Mouse (Mus musculus) limb, embryonic 13.5 days (tissue): ENCODE results near the gene Fam3a. TPM values are rescaled to one million over a fixed set of nuclear protein-coding genes. Genes with fewer than 3 reads are reported as not detected.
"Not testable (repeated sequence)": the region's sequence is repeated elsewhere in the genome, so short reads cannot be mapped to it uniquely, and the experiment has no call there.

Experiments
- ATAC-seq: fragments of 200-750 bp; cut with Nextera tagmentation; 2 replicates; pipeline ENCODE4 v1.8.0; 2017; ENCODE audit warnings: low read depth, moderate number of reproducible peaks, moderate TSS enrichment; ENCODE audit not compliant: low FRiP score
- H3K27ac ChIP-seq: fragments of 300-500 bp; sonication (generic); 2 replicates; pipeline ENCODE4 v1.5.1; 2015; ENCODE audit warnings: inconsistent platforms, mild to moderate bottlenecking, moderate library complexity
- H3K27me3 ChIP-seq: fragments of 300-500 bp; sonication (generic); 2 replicates; pipeline ENCODE4 v1.6.1; 2015; ENCODE audit warnings: mild to moderate bottlenecking, inconsistent platforms
- H3K36me3 ChIP-seq: fragments of 300-500 bp; sonication (generic); 2 replicates; pipeline ENCODE4 v1.6.1; 2015; ENCODE audit warnings: inconsistent platforms, mild to moderate bottlenecking, moderate library complexity
- H3K4me1 ChIP-seq: fragments of 300-500 bp; sonication (generic); 2 replicates; pipeline ENCODE4 v1.6.1; 2015; ENCODE audit warnings: inconsistent platforms
- H3K4me2 ChIP-seq: fragments of 300-500 bp; sonication (generic); replicated peaks from 2 replicates; pipeline ENCODE4 v1.6.1; 2015; ENCODE audit warnings: inconsistent platforms, mild to moderate bottlenecking, moderate library complexity
- H3K4me3 ChIP-seq: fragments of 300-500 bp; sonication (generic); 2 replicates; pipeline ENCODE4 v1.5.1; 2015; ENCODE audit warnings: moderate library complexity, mild to moderate bottlenecking, inconsistent platforms
- H3K9ac ChIP-seq: fragments of 300-500 bp; sonication (generic); 2 replicates; pipeline ENCODE4 v1.6.1; 2015; ENCODE audit warnings: mild to moderate bottlenecking, inconsistent platforms
- H3K9me3 ChIP-seq: fragments of 300-500 bp; sonication (generic); 2 replicates; pipeline ENCODE4 v1.6.1; 2016; ENCODE audit warnings: inconsistent platforms
- WGBS: fragments of 180-500 bp; shearing (Covaris S2); methylation state at CpG from one replicate; pipeline ENCODE4 v1.1.7; 2015; 5-methylcytosine and 5-hydroxymethylcytosine counted together
- polyA plus RNA-seq: library from polyadenylated mRNA; unstranded; fragments of >200 nt; fragmentation: Nextera tagmentation; extraction: Ambion mirVana; gene quantifications from 2 replicates; pipeline ENCODE4 v1.2.1, GENCODE M21; 2015

Gene Fam3a
- polyA plus RNA-seq, 1 experiment from 2014 or later = 42.3 TPM

GRCm38 (mm10) chrX:74388153-74388552 lies 4.9 kb downstream of the Fam3a start:
- ATAC-seq = no peak
- no peak overlapping the region for H3K4me2 ChIP-seq
- H3K4me1 ChIP-seq = peaks cover 6% of the 10 kb centered on the region; the same call in 1 of the 2 replicates
- H3K9me3 ChIP-seq = no peaks in the 10 kb centered on the region
- H3K4me3 ChIP-seq = no peak overlapping the region
- no peaks in the 10 kb centered on the region for H3K27me3 ChIP-seq
- no peak overlapping the region for H3K9ac ChIP-seq
- no peak overlapping the region for H3K27ac ChIP-seq
- peaks cover 34% of the 10 kb centered on the region for H3K36me3 ChIP-seq

- no peaks in the 10 kb centered on the region for H3K9me3 ChIP-seq
- no peaks in the 10 kb centered on the region for H3K4me1 ChIP-seq
- H3K36me3 ChIP-seq = peaks cover 31% of the 10 kb centered on the region
- 56% methylated on average over 2 of the region's 2 CpGs for WGBS
- no peak for ATAC-seq
- H3K27ac ChIP-seq = no peak overlapping the region
- H3K9ac ChIP-seq = no peak overlapping the region
- no peak overlapping the region for H3K4me3 ChIP-seq
- no peaks in the 10 kb centered on the region for H3K27me3 ChIP-seq
- H3K4me2 ChIP-seq = no peak overlapping the region
Observed at GRCm38 (mm10) chrX:74384451-74384850, 8.6 kb downstream of the Fam3a start.

GRCm38 (mm10) chrX:74372888-74373549 lies 20.1 kb downstream of the Fam3a start, which contains the start of the genes Ubl4a and Slc10a3:
TSS of gene Ubl4a (minus strand) at chrX:74373218.
TSS of gene Slc10a3 (minus strand) at chrX:74373349.
- no peaks in the 10 kb centered on the region for H3K27me3 ChIP-seq
- ATAC-seq = peak; percentile 94
- 21% methylated on average over 32 of the region's 32 CpGs for WGBS
- peak within 1 kb of the TSS; percentile 64 for H3K4me2 ChIP-seq
- peaks cover 6% of the 10 kb centered on the region; the same call in 1 of the 2 replicates for H3K4me1 ChIP-seq
- H3K4me3 ChIP-seq = peak within 1 kb of the TSS; percentile 48
- H3K27ac ChIP-seq = no peak within 1 kb of the TSS
- no peaks in the 10 kb centered on the region for H3K9me3 ChIP-seq
- H3K36me3 ChIP-seq = peaks cover 9% of the 10 kb centered on the region; the same call in 1 of the 2 replicates
- peak within 1 kb of the TSS; percentile 66 for H3K9ac ChIP-seq

GRCm38 (mm10) chrX:74368209-74368909 lies 24.7 kb downstream of the Fam3a start:
- H3K4me3 ChIP-seq = peak overlapping the region; percentile 61
- H3K27ac ChIP-seq = peak overlapping the region; percentile 75
- 23% methylated on average over 31 of the region's 49 CpGs for WGBS
- peak; percentile 75 for ATAC-seq
- H3K4me2 ChIP-seq = peak overlapping the region; percentile 70
- H3K36me3 ChIP-seq = peaks cover 12% of the 10 kb centered on the region; the same call in 1 of the 2 replicates
- H3K9me3 ChIP-seq = no peaks in the 10 kb centered on the region
- peaks cover 12% of the 10 kb centered on the region for H3K4me1 ChIP-seq
- peak overlapping the region; percentile 81 for H3K9ac ChIP-seq
- H3K27me3 ChIP-seq = no peaks in the 10 kb centered on the region

GRCm38 (mm10) chrX:74367512-74367911 lies 25.6 kb downstream of the Fam3a start:
- Histone ChIP-seq H3K36me3 (peaks cover 12% of the 10 kb centered on the region; the same call in 1 of the 2 replicates), H3K9ac (peak overlapping the region; percentile 81), H3K4me2 (peak overlapping the region; percentile 70), H3K4me1 (peaks cover 11% of the 10 kb centered on the region), H3K4me3 (peak overlapping the region; percentile 61), H3K27ac (no peak overlapping the region), H3K27me3 (no peaks in the 10 kb centered on the region), H3K9me3 (no peaks in the 10 kb centered on the region)
- no peak for ATAC-seq
- 64% methylated on average over 10 of the region's 10 CpGs for WGBS

- H3K36me3 ChIP-seq = no peaks in the 10 kb centered on the region
- WGBS = 42% methylated on average over 11 of the region's 11 CpGs
- H3K4me1 ChIP-seq = no peaks in the 10 kb centered on the region
- H3K9me3 ChIP-seq = no peaks in the 10 kb centered on the region
- no peak overlapping the region for H3K9ac ChIP-seq
- no peak overlapping the region for H3K4me3 ChIP-seq
- H3K27ac ChIP-seq = no peak overlapping the region
- no peaks in the 10 kb centered on the region for H3K27me3 ChIP-seq
- no peak for ATAC-seq
- no peak overlapping the region for H3K4me2 ChIP-seq
Observed at GRCm38 (mm10) chrX:74359171-74359570, 33.9 kb downstream of the Fam3a start.

- not testable (repeated sequence) for H3K27ac ChIP-seq, H3K27me3 ChIP-seq, H3K9me3 ChIP-seq, H3K4me3 ChIP-seq, ATAC-seq, H3K4me1 ChIP-seq, H3K36me3 ChIP-seq, H3K9ac ChIP-seq, H3K4me2 ChIP-seq
- WGBS = 82% methylated on average over 3 of the region's 3 CpGs
Observed at GRCm38 (mm10) chrX:74357069-74357468, 36.0 kb downstream of the Fam3a start.

- Histone ChIP-seq H3K27ac (peak within 1 kb of the TSS; percentile 58; the same call in 1 of the 2 replicates), H3K4me2 (peak within 1 kb of the TSS; percentile 67)
- ATAC-seq = peak; percentile 83; the same call in 1 of the 2 replicates
Observed at GRCm38 (mm10) chrX:74353467-74353770, 39.7 kb downstream of the Fam3a start, which contains the start of gene Lage3. TSS of gene Lage3 (minus strand) at chrX:74353618.

GRCm38 (mm10) chrX:74352645-74353466 lies 40.2 kb downstream of the Fam3a start:
- WGBS = 25% methylated on average over 13 of the region's 13 CpGs

More at GRCm38 (mm10) chrX:74353467-74353770, 39.7 kb downstream of the Fam3a start, which contains the start of gene Lage3:
- WGBS = 32% methylated on average over 15 of the region's 22 CpGs
- H3K4me1 ChIP-seq = no peaks in the 10 kb centered on the region
- no peaks in the 10 kb centered on the region for H3K36me3 ChIP-seq
- no peaks in the 10 kb centered on the region for H3K27me3 ChIP-seq
- H3K4me3 ChIP-seq = peak within 1 kb of the TSS; percentile 51
- H3K9me3 ChIP-seq = no peaks in the 10 kb centered on the region
- H3K9ac ChIP-seq = peak within 1 kb of the TSS; percentile 75

More at GRCm38 (mm10) chrX:74352645-74353466, 40.2 kb downstream of the Fam3a start:
- Histone ChIP-seq H3K9ac (peak overlapping the region; percentile 75), H3K36me3 (no peaks in the 10 kb centered on the region), H3K9me3 (no peaks in the 10 kb centered on the region), H3K4me2 (peak overlapping the region; percentile 67), H3K4me3 (peak overlapping the region; percentile 51), H3K4me1 (no peaks in the 10 kb centered on the region), H3K27me3 (no peaks in the 10 kb centered on the region), H3K27ac (peak overlapping the region; percentile 58; the same call in 1 of the 2 replicates)
- peak; percentile 36 for ATAC-seq
